Mouse (Mus musculus): ENCODE data around the gene Tcf7.
"Not testable (repeated sequence)": the region's sequence is repeated elsewhere in the genome, so short reads cannot be mapped to it uniquely, and the experiment has no call there.

Tcf7 gene

GRCm38 (mm10) chr11:52223968-52224682 lies 58.7 kb downstream of the Tcf7 start:
- DNase-seq, result peak; percentile 97 to 98

GRCm38 (mm10) chr11:52222891-52223290 lies 59.9 kb downstream of the Tcf7 start:
- DNase-seq, result peak; percentile 33 to 60

GRCm38 (mm10) chr11:52221921-52222320 lies 60.9 kb downstream of the Tcf7 start:
- not testable (repeated sequence) for DNase-seq

- peak; percentile 51 to 90 for DNase-seq
These were observed 62.5 kb downstream of the Tcf7 start for GRCm38 (mm10) chr11:52220282-52220681.

GRCm38 (mm10) chr11:52213887-52214286 lies 68.9 kb downstream of the Tcf7 start, which contains the start of gene Olfr1371:
Gene Olfr1371, minus strand, starts transcription at chr11:52213987.
- no peak for DNase-seq
